Mouse (Mus musculus) CH12F3 (cell line): ENCODE results near the gene Tsc22d2.

Source experiments
- in situ Hi-C: fragments of 300-500 bp; cut with MboI; formaldehyde crosslinking; loops from 2 replicates; pipeline ENCODE4 v1.14.3; 2020; ENCODE audit warnings: low sequenced_read_pairs

Gene Tsc22d2

DNA sequence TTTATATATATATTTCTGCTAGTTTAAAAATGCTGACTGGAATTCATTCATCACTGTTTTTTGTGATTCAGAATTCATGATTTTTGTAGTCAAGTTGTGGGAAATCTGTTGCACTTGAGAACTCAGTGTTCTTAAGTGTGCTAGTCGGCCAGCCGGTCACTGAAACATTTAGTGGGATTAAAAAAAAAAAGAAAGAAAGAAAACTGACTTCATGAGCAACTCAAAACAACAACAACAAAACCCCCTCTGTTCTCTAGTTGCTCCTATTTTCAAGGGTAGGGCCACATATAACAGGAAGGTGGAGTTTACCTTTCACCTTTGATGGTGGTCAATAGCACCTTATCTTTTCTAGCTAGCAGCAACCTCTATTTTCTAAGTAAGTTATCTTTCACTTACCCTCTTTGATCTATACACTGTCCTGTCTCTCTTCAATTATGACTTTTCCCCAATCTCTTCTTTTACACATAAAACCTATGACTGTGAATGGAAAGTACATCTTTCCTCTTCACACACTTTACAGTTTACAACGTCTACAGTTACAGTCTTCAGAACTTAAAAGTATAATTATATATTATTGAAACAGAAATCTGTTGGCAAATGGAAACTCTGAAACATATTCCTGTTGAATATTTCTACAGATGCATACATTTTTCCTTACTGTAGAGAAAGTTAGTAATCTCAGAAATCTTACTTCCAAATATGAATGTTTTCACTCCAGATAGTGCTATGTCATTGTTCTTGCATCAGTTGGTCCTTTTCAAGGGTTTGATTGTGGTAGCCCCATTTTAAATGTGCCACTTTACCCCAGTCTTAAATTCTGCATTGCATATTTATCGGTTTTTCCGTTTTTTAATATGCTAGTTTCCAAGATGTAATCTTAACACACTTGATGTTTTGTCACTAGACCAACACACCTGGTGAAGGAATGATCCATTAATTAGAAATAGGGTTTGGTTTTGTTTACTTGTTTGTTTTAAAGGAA, 4.5 kb downstream of the Tsc22d2 start:
- in situ Hi-C loops = loop anchor here (25.0 kb wide), 1 partner anchor 582 kb away; the partner anchor contains the start of gene Pfn2

GRCm38 (mm10) chr3:58428861-58429260, 14.3 kb downstream of the Tsc22d2 start:
- in situ Hi-C loops = no loop called here

- in situ Hi-C loops = no loop called here
Measured at GRCm38 (mm10) chr3:58434414-58434813, 19.9 kb downstream of the Tsc22d2 start.

DNA sequence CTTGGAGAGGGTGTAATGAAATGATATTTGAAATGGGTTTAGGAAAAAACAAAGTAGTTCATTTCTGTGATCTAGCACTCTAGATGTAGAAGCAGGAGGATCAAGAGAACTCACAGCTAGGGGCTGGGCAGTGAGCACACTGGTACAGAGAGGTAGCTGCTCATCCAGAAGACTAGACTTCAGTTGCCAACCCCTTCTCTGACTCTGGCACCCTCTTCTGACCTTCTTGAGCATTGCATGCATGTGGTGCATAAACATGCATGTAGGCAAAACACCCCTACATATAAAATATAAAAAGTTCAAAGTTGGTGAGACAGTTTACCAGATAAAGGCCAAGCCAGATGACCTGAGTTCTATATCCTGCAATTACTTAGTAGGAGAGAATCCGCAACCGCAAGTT, 33.7 kb downstream of the Tsc22d2 start:
- in situ Hi-C loops = no loop called here

GRCm38 (mm10) chr3:58449487-58449886, 35.0 kb downstream of the Tsc22d2 start:
- in situ Hi-C loops = no loop called here

DNA sequence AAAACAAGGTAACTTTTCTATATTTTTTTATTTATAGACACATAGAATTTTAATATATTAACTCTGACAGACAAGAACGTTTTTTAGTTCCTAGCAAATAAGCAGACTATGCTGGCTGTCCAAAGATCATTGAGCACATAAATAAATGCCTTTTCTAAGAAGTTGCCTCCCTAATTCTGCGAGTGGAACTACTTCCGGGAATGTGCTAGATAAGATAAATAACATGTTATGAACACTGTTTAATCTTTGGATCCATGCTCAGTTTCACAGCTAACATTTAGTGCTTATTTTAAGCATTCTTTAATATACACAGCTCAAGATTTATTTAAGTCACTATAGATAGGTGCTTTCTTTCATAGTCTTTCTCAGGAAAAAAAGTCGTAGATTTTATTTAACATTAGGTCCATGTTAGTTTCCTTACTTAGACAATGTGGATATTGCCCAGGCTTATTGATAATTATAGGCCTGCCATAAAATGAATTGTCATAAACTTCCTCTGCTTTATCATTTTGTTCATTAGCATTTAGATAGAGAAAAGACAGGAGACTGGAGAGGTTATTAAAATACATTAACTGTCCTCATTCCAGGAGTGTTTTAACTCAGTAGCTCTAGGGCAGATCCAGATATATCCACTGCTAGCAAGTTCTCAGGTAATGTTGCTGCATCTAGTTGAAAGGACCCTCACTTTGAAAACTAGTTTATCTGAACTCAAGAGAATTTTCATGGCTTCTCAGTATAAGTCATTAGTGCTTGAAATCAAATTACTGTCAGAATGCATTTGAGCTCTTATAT, 40.1 kb downstream of the Tsc22d2 start:
- in situ Hi-C loops = no loop called here

DNA sequence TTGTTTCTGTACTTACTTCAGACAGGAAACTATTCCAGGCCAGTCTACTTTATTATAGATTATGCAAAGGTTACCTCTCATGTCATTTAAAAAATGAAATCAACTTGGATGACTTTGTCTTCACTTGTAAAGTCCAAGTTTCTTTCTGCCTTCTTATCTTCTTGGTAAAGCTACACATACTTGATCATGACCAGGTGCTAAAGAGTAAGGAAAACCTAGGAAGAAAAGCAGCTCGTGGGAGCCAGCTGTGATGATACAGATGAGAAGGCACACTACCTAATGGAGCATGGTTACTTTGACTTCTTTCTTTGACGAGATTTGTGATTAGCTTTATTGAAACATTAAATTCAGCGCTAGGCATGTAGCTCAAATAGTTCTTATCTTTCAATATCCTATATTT, 40.7 kb downstream of the Tsc22d2 start:
- in situ Hi-C loops = no loop called here

DNA sequence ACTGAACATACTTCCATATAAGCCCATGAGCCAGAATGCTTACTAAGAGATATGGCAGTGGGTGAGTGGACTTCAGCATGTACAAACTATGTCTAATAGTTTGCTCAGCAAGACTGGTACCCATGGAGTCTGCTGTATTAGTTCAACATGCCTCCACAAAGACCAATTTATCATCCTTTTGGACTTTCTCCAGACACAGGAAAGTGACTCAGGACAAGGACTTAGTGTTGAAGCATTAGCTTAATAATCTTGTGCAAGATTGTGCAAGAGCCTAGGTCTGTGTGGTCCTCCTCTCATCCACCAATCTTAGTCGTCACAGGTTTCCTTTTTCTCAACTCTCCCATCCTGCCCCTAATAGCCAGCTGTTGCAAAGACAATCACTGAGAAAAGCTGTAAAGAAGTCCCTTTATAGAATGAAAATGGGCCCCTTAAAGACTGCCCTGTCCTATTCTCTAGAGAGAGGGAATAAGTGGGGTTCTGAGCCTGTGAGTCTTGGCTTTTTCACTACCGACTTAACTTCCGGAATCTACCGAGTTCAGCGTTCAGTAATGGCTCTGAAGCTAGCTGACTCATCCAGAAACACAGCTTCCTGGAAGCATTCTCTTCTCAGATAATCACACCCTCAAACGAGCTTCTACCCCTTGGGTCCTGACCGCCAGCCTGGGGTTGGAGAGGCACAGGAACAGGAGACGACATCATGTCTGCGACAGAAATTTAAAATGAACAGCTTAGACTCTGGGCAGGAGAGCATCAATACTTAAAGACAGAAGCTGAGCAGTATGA, 55.3 kb downstream of the Tsc22d2 start:
- in situ Hi-C loops = no loop called here

- in situ Hi-C loops = loop anchor here (25.0 kb wide), 1 partner anchor 313 kb away; no protein-coding TSS in a partner anchor
Measured at GRCm38 (mm10) chr3:58475298-58475697, 60.8 kb downstream of the Tsc22d2 start.

GRCm38 (mm10) chr3:58478755-58479455, 64.4 kb downstream of the Tsc22d2 start:
- in situ Hi-C loops = loop anchor here (25.0 kb wide), 1 partner anchor 317 kb away; no protein-coding TSS in a partner anchor

GRCm38 (mm10) chr3:58485883-58486282, 71.4 kb downstream of the Tsc22d2 start:
- in situ Hi-C loops = loop anchor here (25.0 kb wide), 1 partner anchor 324 kb away; no protein-coding TSS in a partner anchor

DNA sequence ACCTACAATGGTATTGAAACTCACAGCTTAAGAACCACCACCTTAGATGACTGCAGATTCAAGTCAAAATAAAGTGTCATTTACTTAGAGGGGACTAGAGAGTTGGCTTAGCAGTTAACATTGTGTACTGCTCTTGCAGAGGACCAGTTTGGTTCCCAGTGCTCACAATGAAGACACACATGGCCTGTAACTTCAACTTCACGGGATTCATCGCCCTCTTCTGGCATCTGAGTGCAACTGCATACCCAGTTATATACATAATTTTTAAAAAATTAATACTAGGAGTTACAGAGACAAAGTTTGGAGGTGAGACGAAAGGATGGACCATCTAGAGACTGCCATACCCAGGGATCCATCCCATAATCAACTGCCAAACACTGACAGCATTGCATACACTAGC, 72.6 kb downstream of the Tsc22d2 start:
- in situ Hi-C loops = loop anchor here (25.0 kb wide), 1 partner anchor 325 kb away; no protein-coding TSS in a partner anchor

DNA sequence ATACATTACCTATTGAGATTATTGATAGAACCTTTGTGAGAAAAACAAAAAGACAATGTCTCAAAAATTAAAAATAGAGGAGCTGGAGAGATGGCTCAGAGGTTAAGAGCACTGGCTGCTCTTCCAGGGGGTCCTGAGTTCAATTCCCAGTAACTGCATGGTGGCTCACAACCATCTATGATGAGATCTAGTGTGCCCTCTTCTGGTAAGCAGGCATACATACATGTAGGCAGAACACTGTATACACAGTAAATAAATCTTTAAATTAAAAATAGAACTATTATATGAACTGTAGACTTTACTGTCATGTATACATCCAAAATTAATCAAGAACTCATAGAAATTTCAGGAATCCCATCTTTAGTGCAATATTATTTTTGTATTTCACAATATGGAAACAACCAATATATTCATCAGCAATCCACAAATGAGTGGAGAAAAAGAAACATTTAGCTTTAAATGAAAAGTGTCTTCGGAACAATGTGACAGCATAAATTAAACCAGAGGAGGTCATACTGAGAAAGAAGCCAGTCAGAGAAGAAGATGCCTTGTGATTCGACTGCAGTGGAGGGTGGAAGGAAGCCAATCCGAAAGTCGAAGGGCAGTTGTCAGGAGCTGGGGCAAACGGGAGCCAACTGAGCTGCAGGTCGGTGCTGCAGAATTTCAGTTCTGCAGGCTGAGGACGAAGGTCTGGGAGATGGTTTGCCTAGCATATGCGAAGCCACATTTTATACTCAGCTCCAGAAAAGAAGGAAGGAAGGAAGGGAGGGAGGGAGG, 73.7 kb downstream of the Tsc22d2 start:
- in situ Hi-C loops = loop anchor here (25.0 kb wide), 1 partner anchor 326 kb away; no protein-coding TSS in a partner anchor

GRCm38 (mm10) chr3:58490787-58491186, 76.3 kb downstream of the Tsc22d2 start:
- in situ Hi-C loops = loop anchor here (25.0 kb wide), 1 partner anchor 328 kb away; no protein-coding TSS in a partner anchor

DNA sequence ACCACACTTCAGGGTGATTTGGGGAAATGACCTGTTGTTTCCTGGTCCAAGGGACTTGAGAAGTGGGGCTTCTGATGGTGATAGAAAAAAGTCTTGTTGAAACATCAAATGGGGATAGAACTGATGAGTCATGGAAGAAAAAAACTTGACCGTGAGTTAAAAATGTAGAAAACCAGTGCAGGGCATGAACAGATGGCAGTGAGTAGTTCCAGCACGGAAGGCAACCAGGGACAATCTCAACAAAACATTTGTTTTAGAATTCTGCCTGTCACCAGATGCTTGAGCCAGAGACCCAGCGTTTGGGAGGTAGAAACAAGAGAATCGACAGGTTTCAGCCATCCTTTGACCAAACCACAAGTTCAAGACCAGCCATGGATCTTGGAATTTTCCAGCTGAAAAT, 79.1 kb downstream of the Tsc22d2 start:
- in situ Hi-C loops = loop anchor here (25.0 kb wide), 1 partner anchor 331 kb away; no protein-coding TSS in a partner anchor

DNA sequence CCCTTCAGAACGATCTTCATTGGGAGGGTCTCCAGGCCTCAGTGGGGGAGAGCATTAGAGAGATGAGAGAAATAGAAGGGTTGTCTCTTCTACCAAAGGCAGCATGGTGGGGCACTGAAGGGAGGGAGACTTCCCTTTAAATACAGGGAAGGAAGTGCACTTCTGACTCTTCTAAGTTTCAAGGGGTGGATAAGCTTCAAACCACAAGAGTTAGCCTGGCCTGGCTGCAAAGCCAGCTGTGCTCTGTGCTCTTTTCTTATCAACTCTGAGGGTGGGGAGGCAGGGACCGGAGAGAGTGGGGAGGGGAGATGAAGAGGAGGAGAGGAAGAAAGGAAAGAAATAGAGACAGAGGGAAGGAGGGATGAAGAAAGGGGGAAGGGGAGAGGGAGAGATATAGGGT, 87.4 kb downstream of the Tsc22d2 start:
- in situ Hi-C loops = loop anchor here (25.0 kb wide), 1 partner anchor 185 kb away; the partner anchor contains the start of gene Siah2

- in situ Hi-C loops = loop anchor here (25.0 kb wide), 1 partner anchor 183 kb away; the partner anchor contains the start of gene Siah2
Measured at GRCm38 (mm10) chr3:58503720-58504333, 89.3 kb downstream of the Tsc22d2 start.

DNA sequence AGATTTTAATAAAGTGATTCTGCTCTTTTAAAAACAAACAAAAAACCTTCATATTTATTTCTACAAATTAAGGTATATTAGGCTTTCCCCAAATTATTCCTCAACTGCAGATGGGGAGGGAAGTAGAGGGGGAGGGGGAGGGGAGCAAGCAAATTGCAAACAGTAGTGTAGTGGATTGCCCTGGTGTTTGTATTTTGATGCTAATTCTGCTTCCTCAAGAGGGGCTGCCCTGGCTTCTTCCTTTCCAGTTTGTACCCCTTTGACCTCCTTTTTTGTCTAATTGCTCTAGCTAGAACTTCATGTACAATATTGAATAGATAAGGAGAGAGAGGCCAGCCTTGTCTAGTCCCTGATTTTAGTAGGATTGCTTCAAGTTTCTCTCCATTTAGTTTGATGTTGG, 90.2 kb downstream of the Tsc22d2 start:
- in situ Hi-C loops = loop anchor here (25.0 kb wide), 1 partner anchor 183 kb away; the partner anchor contains the start of gene Siah2
